Mouse (Mus musculus) lung, embryonic 16.5 days (tissue): ENCODE data around the gene Rarres2. TPM values are rescaled to one million over a fixed set of nuclear protein-coding genes. Genes with fewer than 3 reads are reported as not detected.

Source experiments
- ATAC-seq: fragments of 200-750 bp; cut with Nextera tagmentation; 2 replicates; pipeline ENCODE4 v1.8.0; 2017; ENCODE audit warnings: low read depth, mild to moderate bottlenecking, moderate library complexity
- H3K27ac ChIP-seq: fragments of 300-500 bp; sonication (generic); 2 replicates; pipeline ENCODE4 v1.5.1; 2014; ENCODE audit warnings: mild to moderate bottlenecking, control low read depth, low read length
- H3K27me3 ChIP-seq: fragments of 300-500 bp; sonication (generic); 2 replicates; pipeline ENCODE4 v1.6.1; 2014; ENCODE audit warnings: low read depth, low read length, mixed read lengths; ENCODE audit not compliant: control insufficient read depth, insufficient read depth
- H3K36me3 ChIP-seq: fragments of 300-500 bp; sonication (generic); 2 replicates; pipeline ENCODE4 v1.6.1; 2014; ENCODE audit warnings: low read length; ENCODE audit not compliant: control insufficient read depth, insufficient read depth
- H3K4me1 ChIP-seq: fragments of 300-500 bp; sonication (generic); replicated peaks from 2 replicates; pipeline ENCODE4 v1.6.1; 2014; ENCODE audit warnings: low read length, mixed read lengths; ENCODE audit not compliant: control insufficient read depth, insufficient read depth
- H3K4me2 ChIP-seq: fragments of 300-500 bp; sonication (generic); 2 replicates; pipeline ENCODE4 v1.6.1; 2014; ENCODE audit warnings: low read depth, low read length, control low read depth
- H3K4me3 ChIP-seq: fragments of 300-500 bp; sonication (generic); 2 replicates; pipeline ENCODE4 v1.5.1; 2014; ENCODE audit warnings: mild to moderate bottlenecking, low read length, control low read depth
- H3K9ac ChIP-seq: fragments of 300-500 bp; sonication (generic); 2 replicates; pipeline ENCODE4 v1.6.1; 2014; ENCODE audit warnings: low read length, control low read depth
- H3K9me3 ChIP-seq: fragments of 300-500 bp; sonication (generic); 2 replicates; pipeline ENCODE4 v1.6.1; 2016; ENCODE audit warnings: low read length; ENCODE audit not compliant: control insufficient read depth
- WGBS: fragments of 180-500 bp; shearing (Covaris S2); extraction: QIAGEN DNeasy Blood & Tissue Kit; methylation state at CpG from one replicate; pipeline ENCODE4 v1.1.7; 2014; 5-methylcytosine and 5-hydroxymethylcytosine counted together
- polyA plus RNA-seq: library from polyadenylated mRNA; unstranded; fragments of >200 nt; fragmentation: Nextera tagmentation; extraction: Ambion mirVana; gene quantifications from 2 replicates; pipeline ENCODE4 v1.2.1, GENCODE M21; 2015

Gene Rarres2
- polyA plus RNA-seq, 1 experiment from 2014 or later, result 101 TPM

DNA sequence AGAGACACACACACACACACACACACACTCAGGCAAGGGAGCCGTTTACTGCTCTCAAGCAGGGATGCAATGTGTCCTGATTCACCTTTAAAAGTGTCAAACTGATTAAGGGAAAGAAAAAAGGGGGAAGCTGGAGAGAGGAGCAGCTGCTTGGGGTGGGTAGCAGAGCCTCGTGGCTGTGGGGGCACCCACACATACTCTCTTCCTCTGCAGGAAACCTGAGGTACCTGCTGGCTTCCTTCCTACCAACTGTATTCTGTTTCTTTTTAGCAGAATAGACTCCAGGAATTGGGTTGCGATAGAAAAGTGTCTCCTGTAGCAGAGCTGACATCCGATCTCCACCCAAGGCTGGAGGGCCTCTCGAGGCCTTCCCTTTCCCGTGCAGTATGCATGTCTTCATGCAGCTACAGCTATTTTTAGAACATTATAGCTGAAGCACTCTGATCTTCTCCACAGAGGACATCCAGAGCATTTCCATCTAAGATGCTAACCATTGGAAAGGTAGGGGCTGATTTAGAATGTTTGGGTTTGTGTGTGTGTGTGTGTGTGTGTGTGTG lies 16.7 kb upstream of the Rarres2 start, which contains the start of gene Gm45021:
TSS of gene Gm45021 (plus strand) at position 417 of the 557 bp plus-strand sequence.
- H3K27ac ChIP-seq, result no peak within 1 kb of the TSS
- no peak within 1 kb of the TSS for H3K4me3 ChIP-seq
- WGBS, result 14% methylated on average over 6 of the region's 6 CpGs
- H3K9me3 ChIP-seq, result no peaks in the 10 kb centered on the region
- H3K4me1 ChIP-seq, result peaks cover 5% of the 10 kb centered on the region
- H3K4me2 ChIP-seq, result no peak within 1 kb of the TSS
- H3K36me3 ChIP-seq, result no peaks in the 10 kb centered on the region
- no peak for ATAC-seq
- H3K27me3 ChIP-seq, result no peaks in the 10 kb centered on the region
- H3K9ac ChIP-seq, result 0 out of 2 replicates have a peak within 1 kb of the TSS, but pooled peaks have one; percentile 19

DNA sequence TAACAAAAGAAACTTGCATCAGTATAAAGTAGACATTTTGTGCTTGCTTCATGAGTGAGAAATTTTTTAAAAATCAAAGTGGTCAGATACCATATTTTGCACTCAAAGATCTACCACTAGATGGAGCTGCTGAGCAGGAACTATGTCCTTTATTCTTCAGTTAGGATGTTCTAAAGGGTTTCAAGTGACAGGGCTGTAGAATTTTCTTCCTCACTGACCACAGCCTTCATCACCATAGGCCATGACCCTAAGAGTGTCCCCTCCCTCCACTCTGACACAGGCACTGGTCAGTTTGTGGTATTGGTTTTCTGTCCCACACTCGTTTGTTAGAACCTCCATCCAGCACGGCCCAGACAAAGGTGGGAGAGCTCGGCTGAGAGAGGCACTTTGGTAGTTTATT lies 9.4 kb upstream of the Rarres2 start:
- no peak overlapping the region for H3K4me2 ChIP-seq
- ATAC-seq, result no peak
- no peaks in the 10 kb centered on the region for H3K27me3 ChIP-seq
- no peaks in the 10 kb centered on the region for H3K9me3 ChIP-seq
- H3K4me3 ChIP-seq, result no peak overlapping the region
- H3K36me3 ChIP-seq, result no peaks in the 10 kb centered on the region
- 68% methylated on average over 3 of the region's 3 CpGs for WGBS
- H3K9ac ChIP-seq, result no peak overlapping the region
- no peak overlapping the region for H3K27ac ChIP-seq
- peaks cover 6% of the 10 kb centered on the region; the same call in 1 of the 2 replicates for H3K4me1 ChIP-seq

DNA sequence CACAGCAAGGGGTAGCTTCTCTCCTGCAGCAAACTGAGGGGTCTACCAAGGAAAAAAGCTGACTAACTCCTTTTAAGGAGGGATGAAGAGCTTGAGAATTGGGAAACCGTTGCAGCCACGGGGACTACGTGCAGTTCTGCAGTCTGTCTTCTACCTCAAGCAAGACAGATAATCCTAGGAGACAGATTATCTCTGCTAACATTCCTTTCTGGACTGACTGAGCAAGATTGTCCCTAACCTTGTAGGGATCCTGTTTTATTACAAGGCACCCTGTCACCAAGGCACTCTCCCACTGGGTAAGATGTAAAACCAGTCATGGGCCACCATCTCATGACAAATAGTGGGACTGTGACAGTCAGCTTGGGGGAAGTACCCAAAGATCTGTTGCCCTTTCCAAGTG lies 8.7 kb upstream of the Rarres2 start:
- Histone ChIP-seq H3K9me3 (no peaks in the 10 kb centered on the region), H3K4me2 (no peak overlapping the region), H3K27me3 (no peaks in the 10 kb centered on the region), H3K36me3 (no peaks in the 10 kb centered on the region), H3K27ac (no peak overlapping the region), H3K4me1 (peaks cover 6% of the 10 kb centered on the region; the same call in 1 of the 2 replicates), H3K9ac (no peak overlapping the region), H3K4me3 (no peak overlapping the region)
- no peak for ATAC-seq
- WGBS, result 40% methylated on average over 3 of the region's 3 CpGs

DNA sequence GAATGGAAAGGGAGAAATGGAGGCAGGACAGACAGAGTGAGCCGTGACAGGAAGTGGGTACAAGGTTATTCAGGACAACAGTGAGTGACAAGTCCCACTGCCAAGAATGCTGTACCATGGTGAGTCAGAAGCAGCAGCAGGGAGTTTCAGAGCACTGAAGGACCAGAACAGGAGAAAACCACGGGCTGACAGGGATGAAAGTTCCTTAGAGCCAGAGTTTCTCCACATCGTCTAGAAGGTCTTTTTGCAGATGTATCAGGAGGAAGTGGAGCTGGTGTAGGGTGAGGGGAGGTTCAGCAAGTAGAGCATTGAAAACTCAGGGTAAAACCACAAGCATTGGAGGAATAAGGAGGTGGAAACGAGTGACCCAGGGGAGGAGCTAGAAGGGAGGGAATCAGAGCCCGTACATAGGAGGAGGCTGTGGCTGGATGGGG lies 6.6 kb upstream of the Rarres2 start:
- H3K9ac ChIP-seq, result peak overlapping the region; percentile 36
- H3K4me3 ChIP-seq, result no peak overlapping the region
- 15% methylated on average over 5 of the region's 5 CpGs for whole genome bisulfite sequencing
- peak overlapping the region; percentile 90 for H3K27ac ChIP-seq
- no peaks in the 10 kb centered on the region for H3K27me3 ChIP-seq
- ATAC-seq, result peak; percentile 85
- no peaks in the 10 kb centered on the region for H3K36me3 ChIP-seq
- peaks cover 6% of the 10 kb centered on the region; the same call in 1 of the 2 replicates for H3K4me1 ChIP-seq
- no peaks in the 10 kb centered on the region for H3K9me3 ChIP-seq
- peak overlapping the region; percentile 33; the same call in 1 of the 2 replicates for H3K4me2 ChIP-seq

DNA sequence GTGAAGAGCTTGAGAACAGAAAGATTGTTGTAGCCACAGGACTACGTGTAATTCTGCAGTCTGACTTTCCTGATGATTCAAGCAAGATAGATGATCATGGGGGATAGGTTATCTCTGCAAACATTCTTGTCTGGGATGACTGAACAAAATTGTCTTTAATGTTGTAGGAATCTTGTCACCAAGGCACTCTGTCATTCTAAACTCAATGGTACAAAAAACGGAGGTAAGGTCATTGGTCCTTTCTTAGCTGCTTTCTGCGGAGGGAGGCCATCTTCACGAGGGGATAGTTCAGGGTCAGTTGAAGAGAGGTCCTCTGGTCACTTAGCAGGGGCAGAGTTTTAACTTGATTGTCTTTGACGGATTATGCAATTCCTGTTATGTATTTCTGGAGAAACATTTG lies 6.1 kb upstream of the Rarres2 start:
- Histone ChIP-seq H3K9me3 (no peaks in the 10 kb centered on the region), H3K9ac (no peak overlapping the region), H3K4me2 (peak overlapping the region; percentile 33; the same call in 1 of the 2 replicates), H3K36me3 (no peaks in the 10 kb centered on the region), H3K4me3 (no peak overlapping the region), H3K4me1 (peaks cover 6% of the 10 kb centered on the region; the same call in 1 of the 2 replicates), H3K27ac (peak overlapping the region; percentile 90), H3K27me3 (no peaks in the 10 kb centered on the region)
- no peak for ATAC-seq
- WGBS, result 17% methylated on average over 5 of the region's 5 CpGs

DNA sequence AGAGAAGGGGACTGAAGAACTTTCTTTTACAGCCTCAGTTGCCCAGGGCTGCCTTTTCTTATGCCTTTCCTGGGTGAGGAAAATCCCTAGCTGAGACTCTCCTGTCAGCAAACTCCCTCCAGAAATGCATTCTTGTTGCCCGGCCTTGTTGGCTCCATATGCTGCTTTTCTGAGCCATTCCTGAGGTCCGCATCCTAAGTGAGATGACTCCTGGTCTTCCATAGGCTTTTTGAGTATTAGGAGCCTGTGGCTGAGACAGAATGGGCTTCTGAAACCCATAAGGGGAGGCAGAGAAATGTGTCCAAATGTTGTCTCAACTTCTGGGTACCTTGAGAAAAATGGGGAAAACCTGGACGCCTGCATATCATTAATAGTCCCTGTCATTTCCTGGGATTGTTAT lies 1.4 kb upstream of the Rarres2 start:
- Histone ChIP-seq H3K9ac (no peak overlapping the region), H3K27me3 (no peaks in the 10 kb centered on the region), H3K36me3 (no peaks in the 10 kb centered on the region), H3K4me2 (no peak overlapping the region), H3K4me1 (peaks cover 17% of the 10 kb centered on the region; the same call in 1 of the 2 replicates), H3K4me3 (no peak overlapping the region), H3K27ac (no peak overlapping the region), H3K9me3 (no peaks in the 10 kb centered on the region; the same call in 1 of the 2 replicates)
- ATAC-seq, result no peak
- 62% methylated on average over 3 of the region's 3 CpGs for WGBS

DNA sequence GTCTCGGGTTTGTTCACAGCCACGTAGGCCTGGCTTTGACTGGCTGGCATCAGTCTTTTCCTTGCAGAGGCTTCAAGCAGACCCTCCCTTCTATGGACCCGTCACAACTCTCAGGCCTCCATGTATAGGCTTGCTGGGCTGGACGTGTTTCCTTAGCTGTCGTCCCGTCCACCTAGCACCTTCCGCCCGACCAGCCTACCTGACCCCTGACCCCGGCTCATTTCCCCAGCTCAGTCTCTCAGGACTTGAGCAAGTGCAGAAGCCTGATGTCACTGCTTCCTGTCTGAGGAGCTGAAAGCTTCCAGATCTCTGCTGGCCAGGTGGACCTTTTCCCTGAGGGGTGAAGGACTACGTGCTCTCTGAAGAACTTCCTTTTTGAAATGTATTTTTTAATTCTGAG lies 691 bp upstream of the Rarres2 start:
- Histone ChIP-seq H3K4me1 (peaks cover 20% of the 10 kb centered on the region), H3K27me3 (no peaks in the 10 kb centered on the region), H3K4me3 (no peak overlapping the region), H3K27ac (peak overlapping the region; percentile 64), H3K4me2 (no peak overlapping the region), H3K36me3 (no peaks in the 10 kb centered on the region), H3K9ac (no peak overlapping the region; the same call in 1 of the 2 replicates), H3K9me3 (no peaks in the 10 kb centered on the region; the same call in 1 of the 2 replicates)
- 42% methylated on average over 10 of the region's 10 CpGs for WGBS
- ATAC-seq, result no peak

DNA sequence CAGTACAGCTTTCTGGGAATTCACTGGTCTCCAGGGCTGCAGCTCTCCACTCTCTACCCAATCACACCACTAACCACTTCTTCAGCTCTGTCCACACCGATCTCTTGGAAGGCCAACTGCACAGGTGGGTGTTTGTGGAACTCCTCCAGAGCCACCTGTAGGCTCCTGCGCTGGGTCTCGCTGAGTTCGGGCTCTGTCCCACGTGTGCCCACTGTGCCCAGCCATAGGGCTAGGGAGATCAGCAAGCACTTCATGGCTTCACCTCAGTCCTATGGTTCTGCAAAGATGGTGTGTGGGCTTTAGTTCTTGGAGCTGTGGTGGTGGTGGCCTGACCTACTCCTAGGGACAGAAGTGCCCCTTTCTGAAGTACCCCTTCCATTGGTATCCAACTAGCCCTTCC lies 575 bp downstream of the Rarres2 start:
- H3K4me2 ChIP-seq, result peak overlapping the region; percentile 57
- H3K9ac ChIP-seq, result peak overlapping the region; percentile 43
- WGBS, result 86% methylated on average over 5 of the region's 5 CpGs
- H3K27me3 ChIP-seq, result no peaks in the 10 kb centered on the region
- peaks cover 21% of the 10 kb centered on the region for H3K4me1 ChIP-seq
- peak overlapping the region; percentile 76 for H3K27ac ChIP-seq
- no peak for ATAC-seq
- H3K9me3 ChIP-seq, result no peaks in the 10 kb centered on the region; the same call in 1 of the 2 replicates
- no peaks in the 10 kb centered on the region for H3K36me3 ChIP-seq
- peak overlapping the region; percentile 36 for H3K4me3 ChIP-seq

DNA sequence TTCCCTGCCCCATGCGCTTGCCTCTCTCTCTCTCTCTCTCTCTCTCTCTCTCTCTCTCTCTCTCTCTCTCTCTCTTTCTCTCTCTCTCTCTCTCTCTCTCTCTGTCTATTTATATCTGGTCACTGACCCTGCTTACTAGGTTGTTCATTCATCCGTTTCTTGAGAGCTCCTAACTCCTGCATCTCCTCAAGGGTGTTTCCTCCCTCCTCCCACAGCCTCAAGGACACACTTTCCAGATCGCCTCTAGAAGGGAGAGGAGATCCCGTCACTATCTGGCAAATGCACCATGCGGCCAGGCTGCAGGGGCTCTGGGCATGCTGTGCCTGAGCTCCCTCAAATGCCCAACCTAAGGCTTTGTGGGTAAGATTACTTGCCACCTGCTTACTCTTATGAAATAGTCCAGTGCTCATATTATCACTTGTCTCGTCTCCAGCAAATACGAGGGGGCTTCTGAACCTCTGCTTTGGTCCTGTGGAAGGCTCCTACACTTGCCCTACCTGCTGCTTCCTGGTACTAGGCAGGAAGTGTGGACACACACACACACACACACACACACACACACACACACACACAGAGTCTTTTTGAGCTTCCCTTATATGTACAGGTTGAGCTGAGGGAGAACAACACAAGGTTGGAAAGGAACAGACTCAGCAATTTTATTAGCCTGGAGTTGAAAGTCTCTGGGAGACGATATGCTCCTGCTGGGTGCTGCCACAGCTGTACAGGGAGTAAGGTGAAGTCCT lies 3.4 kb downstream of the Rarres2 start:
- Histone ChIP-seq H3K4me2 (no peak overlapping the region), H3K4me3 (no peak overlapping the region), H3K27me3 (no peaks in the 10 kb centered on the region), H3K9me3 (no peaks in the 10 kb centered on the region; the same call in 1 of the 2 replicates), H3K36me3 (no peaks in the 10 kb centered on the region), H3K4me1 (peaks cover 30% of the 10 kb centered on the region), H3K9ac (no peak overlapping the region), H3K27ac (no peak overlapping the region)
- no peak for ATAC-seq
- WGBS, result 69% methylated on average over 8 of the region's 8 CpGs
